Mouse (Mus musculus) midbrain, embryonic 15.5 days (tissue): ENCODE measurements at regions not wholly inside any gene's neighbourhood (a gene's known extent, or its start where the extent isn't known, plus 50 kb on each side); places are given as distances from the start of the nearest gene placed in this dataset.

Source experiments
- ATAC-seq: fragments of 200-750 bp; cut with Nextera tagmentation; replicated peaks from 2 replicates; pipeline ENCODE4 v1.8.0; 2017; ENCODE audit warnings: moderate TSS enrichment
- H3K27ac ChIP-seq: fragments of 300-500 bp; sonication (generic); 2 replicates; pipeline ENCODE4 v1.5.1; 2015; ENCODE audit warnings: mild to moderate bottlenecking, inconsistent platforms
- H3K27me3 ChIP-seq: fragments of 300-500 bp; sonication (generic); replicated peaks from 2 replicates; pipeline ENCODE4 v1.6.1; 2015; ENCODE audit warnings: inconsistent platforms
- H3K36me3 ChIP-seq: fragments of 300-500 bp; sonication (generic); replicated peaks from 2 replicates; pipeline ENCODE4 v1.6.1; 2015; ENCODE audit warnings: inconsistent platforms
- H3K4me1 ChIP-seq: fragments of 300-500 bp; sonication (generic); 2 replicates; pipeline ENCODE4 v1.6.1; 2015; ENCODE audit warnings: inconsistent platforms
- H3K4me2 ChIP-seq: fragments of 300-500 bp; sonication (generic); 2 replicates; pipeline ENCODE4 v1.6.1; 2015; ENCODE audit warnings: inconsistent platforms, mild to moderate bottlenecking, moderate library complexity
- H3K4me3 ChIP-seq: fragments of 300-500 bp; sonication (generic); 2 replicates; pipeline ENCODE4 v1.5.1; 2015; ENCODE audit warnings: mild to moderate bottlenecking, inconsistent platforms
- H3K9ac ChIP-seq: fragments of 300-500 bp; sonication (generic); 2 replicates; pipeline ENCODE4 v1.6.1; 2015; ENCODE audit warnings: mild to moderate bottlenecking, inconsistent platforms
- H3K9me3 ChIP-seq: fragments of 300-500 bp; sonication (generic); 2 replicates; pipeline ENCODE4 v1.6.1; 2016; ENCODE audit warnings: inconsistent platforms
- WGBS: fragments of 180-500 bp; shearing (Covaris S2); methylation state at CpG from one replicate; pipeline ENCODE4 v1.1.7; 2015; ENCODE audit warnings: mixed read lengths; 5-methylcytosine and 5-hydroxymethylcytosine counted together

DNA sequence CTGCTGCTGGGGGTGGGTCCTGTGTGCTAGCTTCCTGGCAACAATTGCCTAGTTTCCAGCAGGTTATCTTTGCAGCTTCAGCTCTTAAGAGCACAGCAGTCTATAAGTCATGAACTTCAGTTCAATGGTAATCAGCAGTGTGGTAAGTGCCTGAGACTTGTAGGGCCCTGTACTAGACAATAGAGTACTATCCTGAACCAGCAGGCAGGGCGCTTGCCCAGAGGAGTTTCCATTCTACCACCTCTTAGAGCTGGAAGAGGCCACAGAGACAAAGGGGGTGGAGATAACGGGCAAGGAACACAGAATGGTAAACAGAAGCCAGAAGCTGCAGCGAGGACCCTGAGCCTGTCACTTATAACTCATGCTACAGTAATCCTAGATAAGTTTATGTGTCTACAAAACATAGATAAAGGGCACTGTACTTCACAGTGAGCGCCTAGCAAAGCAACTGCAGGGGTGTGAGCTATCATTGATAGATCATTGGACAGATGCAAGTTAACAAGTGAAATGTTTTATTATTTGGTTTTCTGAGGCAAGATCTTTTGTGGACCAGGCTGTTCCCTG is 79.7 kb upstream of the Bcl6 start:
- H3K4me1 ChIP-seq, result no peaks in the 10 kb centered on the region
- no peak overlapping the region for H3K4me3 ChIP-seq

DNA sequence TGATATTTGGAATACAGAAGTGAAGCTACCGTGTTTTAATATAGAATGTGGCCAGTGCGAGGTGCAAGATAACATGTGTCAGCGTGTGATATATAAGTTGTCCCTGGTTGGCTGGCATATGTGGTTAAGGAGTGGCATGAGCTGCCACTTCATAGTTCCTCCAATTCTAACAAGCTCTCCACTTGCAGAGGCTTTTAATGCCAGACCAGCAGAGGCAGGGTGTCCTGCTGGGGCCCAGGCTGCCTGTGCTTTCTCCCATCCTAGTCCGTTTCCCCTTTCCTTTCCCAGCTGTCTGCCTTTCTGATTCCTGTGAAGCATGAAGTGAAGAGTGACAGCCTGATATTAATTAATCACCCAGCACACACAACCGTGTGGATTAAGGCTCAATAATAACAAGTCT is 73.7 kb upstream of the Bcl6 start:
- no peak for ATAC-seq
- Histone ChIP-seq H3K27me3 (no peaks in the 10 kb centered on the region), H3K4me1 (no peaks in the 10 kb centered on the region), H3K4me2 (no peak overlapping the region), H3K9me3 (no peaks in the 10 kb centered on the region), H3K9ac (no peak overlapping the region), H3K27ac (no peak overlapping the region), H3K4me3 (no peak overlapping the region), H3K36me3 (no peaks in the 10 kb centered on the region)
- 68% methylated on average over 5 of the region's 5 CpGs for WGBS

More for the DNA sequence above, 79.7 kb upstream of the Bcl6 start:
- H3K27ac ChIP-seq, result no peak overlapping the region
- 63% methylated on average over 4 of the region's 4 CpGs for WGBS
- ATAC-seq, result no peak
- no peaks in the 10 kb centered on the region for H3K36me3 ChIP-seq
- H3K4me2 ChIP-seq, result no peak overlapping the region
- no peak overlapping the region for H3K9ac ChIP-seq
- no peaks in the 10 kb centered on the region for H3K9me3 ChIP-seq
- H3K27me3 ChIP-seq, result no peaks in the 10 kb centered on the region

- no peaks in the 10 kb centered on the region for H3K36me3 ChIP-seq
- no peak overlapping the region for H3K4me3 ChIP-seq
- no peaks in the 10 kb centered on the region for H3K4me1 ChIP-seq
- 89% methylated on average over 4 of the region's 4 CpGs for WGBS
- H3K27ac ChIP-seq, result no peak overlapping the region
- no peaks in the 10 kb centered on the region for H3K9me3 ChIP-seq
- no peak for ATAC-seq
- H3K4me2 ChIP-seq, result no peak overlapping the region
- H3K27me3 ChIP-seq, result no peaks in the 10 kb centered on the region
- H3K9ac ChIP-seq, result no peak overlapping the region
Measured at GRCm38 (mm10) chr16:24061496-24061895, 72.8 kb upstream of the Bcl6 start.

DNA sequence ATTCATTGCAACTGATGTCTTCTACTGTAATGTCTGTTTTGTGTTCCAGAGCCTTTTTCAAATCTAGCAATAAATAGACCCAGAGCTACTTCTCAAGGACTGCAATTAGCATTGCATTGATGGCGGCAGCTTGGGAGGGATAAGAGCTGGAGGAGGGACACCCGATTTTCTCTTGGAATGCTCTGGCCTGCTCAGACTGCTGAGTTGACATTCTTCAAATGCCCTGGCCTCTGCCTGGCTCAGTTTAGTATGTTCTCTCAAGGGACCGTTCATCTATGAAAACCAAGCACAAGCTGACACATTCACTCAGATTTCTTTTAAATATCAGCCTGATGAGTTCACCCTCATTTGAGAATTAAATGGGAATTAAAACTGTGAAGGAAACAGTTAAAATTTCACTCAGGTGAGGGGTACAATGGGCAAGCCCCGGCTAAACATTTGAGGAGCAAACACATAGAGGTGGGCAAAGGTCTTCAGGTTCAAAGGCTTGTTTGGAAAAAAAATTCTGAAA is 70.5 kb upstream of the Bcl6 start:
- H3K4me2 ChIP-seq, result no peak overlapping the region
- H3K36me3 ChIP-seq, result no peaks in the 10 kb centered on the region
- H3K27ac ChIP-seq, result no peak overlapping the region
- ATAC-seq, result no peak
- no peak overlapping the region for H3K9ac ChIP-seq
- H3K9me3 ChIP-seq, result no peaks in the 10 kb centered on the region
- WGBS, result 81% methylated on average over 4 of the region's 4 CpGs
- H3K4me3 ChIP-seq, result no peak overlapping the region
- no peaks in the 10 kb centered on the region for H3K27me3 ChIP-seq
- H3K4me1 ChIP-seq, result no peaks in the 10 kb centered on the region

GRCm38 (mm10) chr16:24056885-24057531 is 68.4 kb upstream of the Bcl6 start:
- Histone ChIP-seq H3K27me3 (no peaks in the 10 kb centered on the region), H3K9me3 (no peaks in the 10 kb centered on the region), H3K4me3 (no peak overlapping the region), H3K4me2 (no peak overlapping the region), H3K9ac (no peak overlapping the region), H3K27ac (no peak overlapping the region), H3K4me1 (no peaks in the 10 kb centered on the region), H3K36me3 (no peaks in the 10 kb centered on the region)
- WGBS, result 47% methylated on average over 11 of the region's 11 CpGs
- ATAC-seq, result no peak

- Histone ChIP-seq H3K4me1 (no peaks in the 10 kb centered on the region), H3K9me3 (no peaks in the 10 kb centered on the region), H3K27me3 (no peaks in the 10 kb centered on the region), H3K4me3 (no peak overlapping the region), H3K9ac (no peak overlapping the region), H3K4me2 (no peak overlapping the region), H3K27ac (no peak overlapping the region), H3K36me3 (no peaks in the 10 kb centered on the region)
- WGBS, result 65% methylated on average over 12 of the region's 12 CpGs
- ATAC-seq, result no peak
Measured at GRCm38 (mm10) chr16:24056123-24056884, 67.7 kb upstream of the Bcl6 start.

GRCm38 (mm10) chr16:24054293-24054692 is 65.6 kb upstream of the Bcl6 start:
- H3K4me1 ChIP-seq, result no peaks in the 10 kb centered on the region
- WGBS, result 98% methylated on average over 3 of the region's 3 CpGs

DNA sequence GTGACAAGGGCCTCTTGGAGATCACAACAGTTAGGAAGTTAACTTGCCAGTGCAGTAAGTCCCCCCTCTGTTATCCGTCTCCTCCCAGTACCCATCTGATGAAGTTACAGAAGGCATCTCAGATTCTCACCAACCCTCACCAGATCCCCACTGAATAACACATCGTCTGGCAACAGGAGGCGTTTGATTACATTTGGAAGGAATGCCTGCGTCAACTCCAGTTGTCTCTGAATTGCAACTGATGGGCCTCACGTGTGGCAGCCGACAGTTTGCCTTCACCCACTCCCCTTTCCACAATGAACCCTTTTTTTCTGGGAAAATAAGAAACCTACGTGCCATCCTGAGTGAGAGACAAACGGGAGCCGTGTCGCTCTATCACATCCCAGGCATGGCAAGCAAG is 64.8 kb upstream of the Bcl6 start:
- H3K4me3 ChIP-seq, result no peak overlapping the region
- no peak overlapping the region for H3K4me2 ChIP-seq
- H3K36me3 ChIP-seq, result no peaks in the 10 kb centered on the region
- H3K27me3 ChIP-seq, result no peaks in the 10 kb centered on the region
- H3K4me1 ChIP-seq, result no peaks in the 10 kb centered on the region
- no peak overlapping the region for H3K9ac ChIP-seq
- 86% methylated on average over 10 of the region's 10 CpGs for WGBS
- ATAC-seq, result no peak
- no peaks in the 10 kb centered on the region for H3K9me3 ChIP-seq
- H3K27ac ChIP-seq, result no peak overlapping the region

More at GRCm38 (mm10) chr16:24054293-24054692, 65.6 kb upstream of the Bcl6 start:
- Histone ChIP-seq H3K27ac (no peak overlapping the region), H3K4me3 (no peak overlapping the region), H3K4me2 (no peak overlapping the region), H3K9ac (no peak overlapping the region), H3K36me3 (no peaks in the 10 kb centered on the region), H3K27me3 (no peaks in the 10 kb centered on the region), H3K9me3 (no peaks in the 10 kb centered on the region)
- no peak for ATAC-seq

GRCm38 (mm10) chr16:24050856-24051640 is 62.4 kb upstream of the Bcl6 start:
- Histone ChIP-seq H3K9me3 (no peaks in the 10 kb centered on the region), H3K36me3 (no peaks in the 10 kb centered on the region), H3K27me3 (no peaks in the 10 kb centered on the region), H3K4me1 (no peaks in the 10 kb centered on the region), H3K4me3 (no peak overlapping the region), H3K4me2 (no peak overlapping the region), H3K9ac (no peak overlapping the region), H3K27ac (no peak overlapping the region)
- 86% methylated on average over 10 of the region's 10 CpGs for WGBS
- ATAC-seq, result no peak

GRCm38 (mm10) chr16:24043779-24044178 is 55.1 kb upstream of the Bcl6 start:
- Histone ChIP-seq H3K4me3 (no peak overlapping the region), H3K27me3 (no peaks in the 10 kb centered on the region), H3K36me3 (no peaks in the 10 kb centered on the region), H3K4me1 (no peaks in the 10 kb centered on the region), H3K9ac (no peak overlapping the region), H3K4me2 (no peak overlapping the region), H3K9me3 (no peaks in the 10 kb centered on the region), H3K27ac (no peak overlapping the region)
- WGBS, result 81% methylated on average over 4 of the region's 4 CpGs
- no peak for ATAC-seq

DNA sequence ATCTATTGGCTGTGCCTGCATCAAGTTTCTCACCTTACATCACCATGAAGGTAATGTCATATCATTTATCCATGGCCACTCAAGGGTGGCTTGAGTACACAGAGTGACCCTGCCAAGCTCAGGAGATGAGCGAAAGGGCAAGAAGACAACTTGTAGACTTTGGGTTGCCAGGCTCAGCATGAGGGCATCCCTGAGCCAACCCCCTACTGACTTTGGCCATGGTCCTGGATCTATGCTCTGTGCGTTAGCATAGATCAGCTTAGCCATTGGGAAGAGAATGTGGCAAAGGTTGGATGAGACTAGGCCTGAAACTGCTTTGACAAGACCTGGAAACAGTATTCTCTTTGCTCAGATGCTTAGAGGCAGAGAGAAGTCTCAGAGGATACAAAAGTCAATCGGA is 54.3 kb upstream of the Bcl6 start:
- no peak overlapping the region for H3K4me3 ChIP-seq
- H3K9ac ChIP-seq, result no peak overlapping the region
- H3K4me2 ChIP-seq, result no peak overlapping the region
- no peaks in the 10 kb centered on the region for H3K27me3 ChIP-seq
- no peaks in the 10 kb centered on the region for H3K9me3 ChIP-seq
- no peaks in the 10 kb centered on the region for H3K4me1 ChIP-seq
- H3K36me3 ChIP-seq, result no peaks in the 10 kb centered on the region
- 86% methylated on average over 3 of the region's 3 CpGs for WGBS
- H3K27ac ChIP-seq, result no peak overlapping the region
- no peak for ATAC-seq

DNA sequence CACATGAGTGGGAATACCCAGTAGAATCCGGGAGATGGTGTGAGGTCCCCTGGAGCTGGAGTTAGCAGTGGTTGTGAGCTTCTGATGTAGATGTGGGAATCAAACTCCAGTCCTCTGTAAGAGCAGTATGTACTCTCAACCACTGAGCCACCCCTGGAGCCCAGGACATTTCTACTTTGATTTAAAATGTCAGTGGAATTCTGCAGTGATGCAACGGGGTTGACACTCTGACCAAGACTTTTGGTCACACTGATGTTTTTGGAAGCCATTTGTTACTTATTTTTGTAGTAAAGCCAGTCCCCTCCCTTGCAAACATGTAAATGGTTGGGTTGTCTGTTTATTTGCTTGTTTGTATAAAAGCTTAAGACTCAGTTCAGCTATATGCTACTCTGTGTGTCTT is 53.6 kb upstream of the Bcl6 start:
- Histone ChIP-seq H3K36me3 (no peaks in the 10 kb centered on the region), H3K4me2 (no peak overlapping the region), H3K27ac (no peak overlapping the region), H3K4me1 (no peaks in the 10 kb centered on the region), H3K27me3 (no peaks in the 10 kb centered on the region), H3K9ac (no peak overlapping the region), H3K9me3 (no peaks in the 10 kb centered on the region), H3K4me3 (no peak overlapping the region)
- ATAC-seq, result no peak
- 82% methylated on average over 2 of the region's 2 CpGs for whole genome bisulfite sequencing
